Mouse (Mus musculus) gastrocnemius, adult 2 months (tissue): ENCODE results near the gene Adpgk. TPM values are rescaled to one million over a fixed set of nuclear protein-coding genes. Genes with fewer than 3 reads are reported as not detected.
"Not testable (repeated sequence)": the region's sequence is repeated elsewhere in the genome, so short reads cannot be mapped to it uniquely, and the experiment has no call there.

Experiments used
- DNase-seq: peaks from one replicate; pipeline ENCODE4 v3.0.0; 2022
- H3K27ac ChIP-seq: fragments of 200-600 bp; 2 replicates; pipeline ENCODE4 v1.8.1; 2022; ENCODE audit warnings: mild to moderate bottlenecking
- H3K4me3 ChIP-seq: fragments of 200-600 bp; 2 replicates; pipeline ENCODE4 v1.8.1; 2022; ENCODE audit warnings: mild to moderate bottlenecking, moderate library complexity
- CTCF ChIP-seq: fragments of 200-600 bp; IDR thresholded peaks from 2 replicates; pipeline ENCODE4 v1.8.1; 2022; ENCODE audit warnings: antibody characterized with exemption, mild to moderate bottlenecking, moderate library complexity
- intact Hi-C: fragments of 180-260 bp; cut with DNase I; formaldehyde crosslinking; loops from one replicate; pipeline ENCODE4 v1.15.1; 2025
- total RNA-seq, 2 experiments: library from RNA; stranded (reverse); gene quantifications; 2 replicates each; pipeline ENCODE4 v1.2.3; 2021

The Adpgk gene
- total RNA-seq, 2 experiments from 2014 or later, result 6.8 to 9.7 TPM

GRCm38 (mm10) chr9:59353253-59353639, 61.9 kb downstream of the Adpgk start, which contains the start of gene Bbs4:
Gene Bbs4, minus strand, starts transcription at chr9:59353508.
- Histone ChIP-seq H3K4me3 (peak within 1 kb of the TSS; percentile 71), H3K27ac (peak within 1 kb of the TSS; percentile 90)
- peak; percentile 13; the same call in 1 of the 2 replicates for TF ChIP-seq CTCF
- peak; percentile 97 for DNase-seq
- intact Hi-C loops, result loop anchor here (2.0 to 5.0 kb wide), 3 partner anchors 34 to 134 kb away; partner anchors contain the start of gene Arih1

DNA sequence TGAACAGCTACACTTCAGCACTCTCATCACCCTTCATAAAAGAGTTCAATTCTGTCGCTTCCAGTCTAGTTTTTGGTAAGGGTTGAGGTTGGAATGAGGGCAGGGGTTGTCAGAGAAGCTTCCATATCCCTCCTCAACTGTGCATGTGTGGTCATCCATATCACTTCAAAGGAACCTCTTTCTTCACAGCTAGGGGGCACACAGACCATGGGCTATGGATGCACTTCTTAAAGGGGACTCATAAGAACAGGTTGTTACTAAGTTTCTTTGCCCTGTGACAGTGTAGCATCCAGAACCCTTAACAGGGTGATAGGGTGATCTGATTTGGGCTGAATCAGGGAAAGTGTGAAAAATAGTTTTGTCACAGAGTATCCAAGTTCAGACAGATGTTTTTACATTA, 66.7 kb downstream of the Adpgk start:
- DNase-seq, H3K4me3 ChIP-seq, H3K27ac ChIP-seq, intact Hi-C loops: not testable (repeated sequence)
- TF ChIP-seq CTCF, result peak; percentile 34

DNA sequence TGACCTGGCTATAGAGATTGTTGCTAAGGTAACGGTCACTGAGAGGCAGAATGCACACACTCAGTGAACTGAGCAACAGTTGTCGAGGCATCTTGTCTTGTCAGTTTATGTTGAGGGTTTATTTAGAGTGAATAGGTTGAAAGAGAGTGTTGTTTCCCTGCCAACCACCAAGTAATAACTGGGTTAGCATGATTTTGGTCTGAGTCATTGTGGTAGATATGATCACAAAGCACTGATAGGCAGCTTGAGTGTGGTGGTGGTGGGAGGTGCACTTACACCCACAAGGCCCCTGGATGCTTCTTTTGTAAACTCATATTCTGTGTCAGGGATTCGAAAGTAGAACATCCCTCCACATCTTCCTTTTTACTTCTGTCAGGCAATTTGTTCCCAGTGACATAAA, 69.1 kb downstream of the Adpgk start:
- H3K27ac ChIP-seq, intact Hi-C loops, DNase-seq: not testable (repeated sequence)

DNA sequence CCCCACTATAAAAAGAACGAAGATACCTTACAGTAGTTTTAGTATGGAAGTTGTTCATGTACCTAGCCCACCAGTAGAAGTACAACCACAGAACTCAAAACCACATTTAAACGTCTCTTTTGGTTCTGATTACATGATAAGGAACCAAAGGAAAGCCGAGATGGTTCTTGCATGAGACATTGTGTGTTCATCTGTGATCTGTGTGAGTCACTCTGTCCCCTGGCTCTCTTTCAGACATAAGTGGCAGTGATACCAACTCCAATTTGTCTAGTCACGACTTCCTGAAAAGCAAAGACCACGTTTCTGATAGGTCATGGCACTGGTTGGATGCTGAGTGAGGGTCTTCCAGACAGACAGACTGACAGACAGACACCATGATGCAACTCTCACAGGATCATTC, 77.9 kb downstream of the Adpgk start:
- DNase-seq, result no peak
- no peak overlapping the region for H3K4me3 ChIP-seq
- intact Hi-C loops, result no loop called here
- H3K27ac ChIP-seq, result no peak overlapping the region
- no peak for TF ChIP-seq CTCF

More for the DNA sequence above, 69.1 kb downstream of the Adpgk start:
- not testable (repeated sequence) for H3K4me3 ChIP-seq

- Histone ChIP-seq H3K27ac (no peak overlapping the region), H3K4me3 (no peak overlapping the region)
- no peak for DNase-seq
- intact Hi-C loops, result no loop called here
- TF ChIP-seq CTCF, result no peak
These were observed 78.3 kb downstream of the Adpgk start for GRCm38 (mm10) chr9:59369646-59370045.

Other genes with a start within 250 kb of the Adpgk start
- gene Bbs4, start 62.0 kb downstream of the Adpgk start, total RNA-seq, result 1 to 10 TPM; 4.6 to 4.7 TPM
- gene Arih1, start 195.1 kb downstream of the Adpgk start, total RNA-seq, result 100 to 1,000 TPM; 101 to 117 TPM
- 10 to 100 TPM; 30.9 to 31.9 TPM for gene Hexa, start 248.0 kb downstream of the Adpgk start, total RNA-seq
- under 1 TPM; 0.53 to 0.56 TPM for gene Tmem202, start 248.3 kb downstream of the Adpgk start, total RNA-seq